17 mouse cellular contexts compared by ENCODE assay signal in genomic region chr12:99794792-99795620, GRCm38 (mm10).
A peak's percentile ranks its signal among the peaks of the same experiment; 100 is the strongest.
DNase-seq lines count a peak whose midpoint lies in the region; ATAC-seq and TF ChIP-seq lines count a peak whose summit lies in the region.
"Had no signal": no experiment of that assay in that cellular context is flagged by ENCODE, and none has a peak within 500 bp of the region (broad histone marks: within the 10 kb centered on the region; RNA-seq: fewer than 3 reads in every experiment).

No protein-coding gene starts in this region.

- H3K4me1 ChIP-seq in heart, adult 2 months (ENCODE audit: control insufficient read depth, insufficient read depth, low read length), result peaks cover 3% of the 10 kb centered on the region
- H3K4me1 ChIP-seq in intestine, embryonic 16.5 days (ENCODE audit: control insufficient read depth, insufficient read depth, low read length), result no peaks in the 10 kb centered on the region
- H3K4me1 ChIP-seq in midbrain, embryonic 13.5 days (replicated peaks), result peaks cover 14% of the 10 kb centered on the region
- H3K4me1 ChIP-seq: lung, embryonic 15.5 days; neural tube, embryonic 15.5 days; stomach, embryonic 15.5 days had no signal

- no peak overlapping the region for H3K4me2 ChIP-seq in intestine, embryonic 16.5 days (ENCODE audit: low read depth, low read length)
- no peak overlapping the region for H3K4me2 ChIP-seq in midbrain, embryonic 13.5 days (replicated peaks)
- H3K4me2 ChIP-seq: embryonic facial prominence, embryonic 15.5 days; forebrain, embryonic 13.5 days; lung, embryonic 15.5 days; neural tube, embryonic 15.5 days; stomach, embryonic 15.5 days had no signal

- H3K9ac ChIP-seq in heart, adult 2 months (ENCODE audit: low read depth, low read length), result no peak overlapping the region
- no peak overlapping the region for H3K9ac ChIP-seq in intestine, embryonic 16.5 days (ENCODE audit: low read depth, low read length)
- H3K9ac ChIP-seq in midbrain, embryonic 13.5 days (replicated peaks), result no peak overlapping the region
- H3K9ac ChIP-seq: embryonic facial prominence, embryonic 15.5 days; forebrain, embryonic 13.5 days; lung, embryonic 15.5 days; neural tube, embryonic 15.5 days; stomach, embryonic 15.5 days had no signal

- WGBS in heart, adult 2 months, result 69% methylated on average over 7 of the region's 7 CpGs
- WGBS in intestine, embryonic 16.5 days, result 74% methylated on average over 7 of the region's 7 CpGs
- WGBS in midbrain, embryonic 13.5 days, result 85% methylated on average over 7 of the region's 7 CpGs

- H3K27ac ChIP-seq in heart, adult 2 months, result no peak overlapping the region
- H3K27ac ChIP-seq in intestine, embryonic 16.5 days (ENCODE audit: low read length), result no peak overlapping the region
- H3K27ac ChIP-seq in midbrain, embryonic 13.5 days, result no peak overlapping the region
- H3K27ac ChIP-seq: embryonic facial prominence, embryonic 15.5 days; forebrain, embryonic 13.5 days; kidney, postnatal 0 days; lung, embryonic 15.5 days; neural tube, embryonic 15.5 days; stomach, embryonic 15.5 days had no signal

- TF ChIP-seq CTCF in heart, adult 2 months (IDR thresholded peaks at IDR 0.05), result no peak

- no peaks in the 10 kb centered on the region for H3K27me3 ChIP-seq in heart, adult 2 months (ENCODE audit: control insufficient read depth, insufficient read depth, low read length)
- no peaks in the 10 kb centered on the region for H3K27me3 ChIP-seq in intestine, embryonic 16.5 days (replicated peaks; ENCODE audit: control insufficient read depth, insufficient read depth, low read length)
- no peaks in the 10 kb centered on the region for H3K27me3 ChIP-seq in midbrain, embryonic 13.5 days
- H3K27me3 ChIP-seq: embryonic facial prominence, embryonic 15.5 days; forebrain, embryonic 13.5 days; lung, embryonic 15.5 days; neural tube, embryonic 15.5 days; stomach, embryonic 15.5 days had no signal

- no peak overlapping the region for H3K4me3 ChIP-seq in heart, adult 2 months
- no peak overlapping the region for H3K4me3 ChIP-seq in intestine, embryonic 16.5 days (ENCODE audit: low read length)
- no peak overlapping the region for H3K4me3 ChIP-seq in midbrain, embryonic 13.5 days (replicated peaks)
- H3K4me3 ChIP-seq: embryonic facial prominence, embryonic 15.5 days; forebrain, embryonic 13.5 days; lung, embryonic 15.5 days; neural tube, embryonic 15.5 days; stomach, embryonic 15.5 days had no signal

- no peak for ATAC-seq in intestine, embryonic 16.5 days
- no peak for ATAC-seq in midbrain, embryonic 13.5 days
- ATAC-seq: forebrain, embryonic 13.5 days had no signal

- TF ChIP-seq EP300 in heart, adult 2 months (IDR thresholded peaks at IDR 0.05; ENCODE audit: insufficient read depth, low read depth, low read length), result peak; percentile 29; the same call in 1 of the 2 replicates

- intact Hi-C loops in heart, adult 2 months (cut with DNase I), result no loop called here
- intact Hi-C loops in heart, postnatal 25 days (cut with DNase I), result no loop called here

- no peak for DNase-seq in heart, adult 2 months
- DNase-seq in heart, postnatal 25 days (ENCODE audit: low spot score), result no peak
- peak; percentile 41 for DNase-seq in 3134 (ENCODE audit: extremely low read depth, insufficient read length, low spot score)
- DNase-seq in Muller cell, postnatal 12 days (ENCODE audit: inconsistent ontology term), result peak; percentile 76
- peak; percentile 36 for DNase-seq in induced T-regulatory cell, adult 2 months (ENCODE audit: low read depth)
- no peak for DNase-seq in urinary bladder, postnatal 36 days (ENCODE audit: low spot score in 2 of 2)
- DNase-seq: heart, postnatal 4 days; layer of hippocampus, adult 9-11 months; thymus, postnatal 36 days had no signal

- TF ChIP-seq POLR2A in heart, adult 2 months (IDR thresholded peaks at IDR 0.05; ENCODE audit: insufficient read depth, low read depth, low read length), result no peak

- no peaks in the 10 kb centered on the region for H3K36me3 ChIP-seq in heart, adult 2 months (ENCODE audit: control insufficient read depth, insufficient read depth, low read length)
- no peaks in the 10 kb centered on the region for H3K36me3 ChIP-seq in intestine, embryonic 16.5 days (ENCODE audit: control insufficient read depth, insufficient read depth, low read length)
- no peaks in the 10 kb centered on the region for H3K36me3 ChIP-seq in midbrain, embryonic 13.5 days
- H3K36me3 ChIP-seq: embryonic facial prominence, embryonic 15.5 days; lung, embryonic 15.5 days; neural tube, embryonic 15.5 days; stomach, embryonic 15.5 days had no signal

- no peaks in the 10 kb centered on the region for H3K9me3 ChIP-seq in intestine, embryonic 16.5 days (ENCODE audit: control insufficient read depth, low read length)
- H3K9me3 ChIP-seq in midbrain, embryonic 13.5 days, result no peaks in the 10 kb centered on the region
- H3K9me3 ChIP-seq: embryonic facial prominence, embryonic 15.5 days; forebrain, embryonic 13.5 days; lung, embryonic 15.5 days; neural tube, embryonic 15.5 days; stomach, embryonic 15.5 days had no signal

- H3K79me2 ChIP-seq in heart, adult 2 months (replicated peaks; ENCODE audit: control insufficient read depth, insufficient read depth, low read length), result no peaks in the 10 kb centered on the region

Comparison
In these comparisons a context has a peak if more than half of its experiments do, and no peak if none do; other contexts are left out.
1. DNase-seq: peak in 3134 (single experiment), Muller cell, postnatal 12 days (single experiment) and induced T-regulatory cell, adult 2 months (single experiment); none in heart, adult 2 months (0 of 2), heart, postnatal 25 days (single experiment) and urinary bladder, postnatal 36 days (0 of 2).